35 mouse cellular contexts compared by ENCODE assay signal in genomic region chr5:99884035-99884434, GRCm38 (mm10). TPM values are rescaled to one million over a fixed set of nuclear protein-coding genes. Genes with fewer than 3 reads are reported as not detected.
A peak's percentile ranks its signal among the peaks of the same experiment; 100 is the strongest.
DNase-seq lines count a peak whose midpoint lies in the region; ATAC-seq and TF ChIP-seq lines count a peak whose summit lies in the region.
"Had no signal": no experiment of that assay in that cellular context is flagged by ENCODE, and none has a peak within 500 bp of the region (broad histone marks: within the 10 kb centered on the region; RNA-seq: fewer than 3 reads in every experiment).

No protein-coding gene starts in this region.

- H3K9me3 ChIP-seq in MEL (replicated peaks; ENCODE audit: insufficient read depth, low read length) = no peaks in the 10 kb centered on the region
- H3K9me3 ChIP-seq: embryonic facial prominence, embryonic 10.5 days; embryonic facial prominence, embryonic 15.5 days; forebrain, embryonic 13.5 days; hindbrain, embryonic 12.5 days; kidney, embryonic 15.5 days; liver, embryonic 13.5 days; neural tube, embryonic 13.5 days had no signal

- no peaks in the 10 kb centered on the region for H3K79me2 ChIP-seq in MEL (ENCODE audit: control insufficient read depth, insufficient read depth, low read length, poor library complexity)

- H3K4me3 ChIP-seq in MEL (ENCODE audit: control insufficient read depth in 1 of 2, insufficient read depth in 1 of 2, low read depth in 2 of 2, low read length in 2 of 2) = no peak overlapping the region
- H3K4me3 ChIP-seq: embryonic facial prominence, embryonic 10.5 days; embryonic facial prominence, embryonic 15.5 days; forebrain, embryonic 13.5 days; hindbrain, embryonic 12.5 days; kidney, embryonic 15.5 days; left cerebral cortex, adult 2 months; liver, embryonic 13.5 days; neural tube, embryonic 13.5 days had no signal

- H3K27ac ChIP-seq in MEL (ENCODE audit: control insufficient read depth, low read depth, low read length) = no peak overlapping the region
- H3K27ac ChIP-seq: embryonic facial prominence, embryonic 10.5 days; embryonic facial prominence, embryonic 15.5 days; forebrain, embryonic 13.5 days; hindbrain, embryonic 12.5 days; hindbrain, postnatal 0 days; kidney, embryonic 15.5 days; left cerebral cortex, adult 2 months; liver, embryonic 13.5 days; neural tube, embryonic 13.5 days; stomach, postnatal 0 days had no signal

- no peak for ATAC-seq in megakaryocyte-erythroid progenitor cell, adult 5-6 weeks (replicated peaks; ENCODE audit: low FRiP score, low TSS enrichment, poor library complexity, severe bottlenecking)
- no peak for ATAC-seq in inflammation-experienced regulatory T-cells, adult 6 months
- ATAC-seq: activated CD4-positive, CD25-positive, alpha-beta regulatory T cell, adult 4 months; forebrain, embryonic 13.5 days; hindbrain, postnatal 0 days; midbrain, embryonic 16.5 days had no signal

- no peak for TF ChIP-seq CTCF in MEL (IDR thresholded peaks at IDR 0.05 in 2 of 3, conservative IDR thresholded peaks at IDR 0.05 in 1 of 3; ENCODE audit: control insufficient read depth in 1 of 3, insufficient read depth in 1 of 3, low read depth in 2 of 3, low read length in 3 of 3, poor library complexity in 1 of 3, severe bottlenecking in 1 of 3)

- no peaks in the 10 kb centered on the region; a peak in 1 of 4 replicates for H3K27me3 ChIP-seq in MEL (ENCODE audit: control insufficient read depth in 1 of 2, insufficient read depth in 2 of 2, low read length in 2 of 2)
- H3K27me3 ChIP-seq: embryonic facial prominence, embryonic 15.5 days; forebrain, embryonic 13.5 days; hindbrain, embryonic 12.5 days; kidney, embryonic 15.5 days; liver, embryonic 13.5 days; neural tube, embryonic 13.5 days had no signal

- TF ChIP-seq POLR2A in MEL (IDR thresholded peaks at IDR 0.05; ENCODE audit: control insufficient read depth in 1 of 2, insufficient read depth in 1 of 2, low read depth in 1 of 2, low read length in 2 of 2, poor library complexity in 1 of 2) = no peak

- no peaks in the 10 kb centered on the region for H3K4me1 ChIP-seq in MEL (ENCODE audit: control insufficient read depth in 1 of 2, insufficient read depth in 2 of 2, low read length in 2 of 2)
- H3K4me1 ChIP-seq: embryonic facial prominence, embryonic 10.5 days; embryonic facial prominence, embryonic 15.5 days; forebrain, embryonic 13.5 days; hindbrain, embryonic 12.5 days; kidney, embryonic 15.5 days; liver, embryonic 13.5 days; neural tube, embryonic 13.5 days had no signal

- TF ChIP-seq RAD21 in MEL (IDR thresholded peaks at IDR 0.05; ENCODE audit: low read depth, low read length) = no peak

- no peak overlapping the region for H3K9ac ChIP-seq in MEL (ENCODE audit: control insufficient read depth, low read depth, low read length, poor library complexity, severe bottlenecking)
- H3K9ac ChIP-seq: embryonic facial prominence, embryonic 15.5 days; forebrain, embryonic 13.5 days; hindbrain, embryonic 12.5 days; kidney, embryonic 15.5 days; liver, embryonic 13.5 days; neural tube, embryonic 13.5 days had no signal

- no peak for TF ChIP-seq EP300 in MEL (IDR thresholded peaks at IDR 0.05; ENCODE audit: low read depth in 1 of 2, low read length in 2 of 2)

- H3K36me3 ChIP-seq in MEL (ENCODE audit: control insufficient read depth in 1 of 2, insufficient read depth in 2 of 2, low read length in 2 of 2) = no peaks in the 10 kb centered on the region
- H3K36me3 ChIP-seq: embryonic facial prominence, embryonic 10.5 days; embryonic facial prominence, embryonic 15.5 days; G1E; hindbrain, embryonic 12.5 days; kidney, embryonic 15.5 days; liver, embryonic 13.5 days; neural tube, embryonic 13.5 days had no signal

- DNase-seq in embryo, embryonic 9.5 days (ENCODE audit: extremely low spot score) = peak; percentile 24
- no peak for DNase-seq in embryo, embryonic 10 days (ENCODE audit: low spot score)
- peak; percentile 28 to 44 for DNase-seq in kidney, postnatal 4 days
- no peak for DNase-seq in kidney, adult 18-20 months
- peak; percentile 8 for DNase-seq in 3T3-L1 (ENCODE audit: low read depth, low spot score)
- DNase-seq in MEL (ENCODE audit: low read depth, low spot score) = peak; percentile 8
- DNase-seq: adrenal gland, adult 2 months; cerebellum, adult 8-10 months; cerebellum, postnatal 25 days; gastrocnemius, postnatal 10 days; heart, postnatal 14 days; kidney, adult 11 months; liver, embryonic 13.5 days; lung, adult 2 months; lung, postnatal 14 days; right cerebral cortex, postnatal 4 days; thymus, postnatal 4 days had no signal

TF ChIP-seq in MEL, 35 proteins besides CTCF, POLR2A, EP300 and RAD21:
- TF ChIP-seq MAX (IDR thresholded peaks at IDR 0.05; ENCODE audit: low read length) = no peak
- no peak for TF ChIP-seq UBTF (IDR thresholded peaks at IDR 0.05; ENCODE audit: borderline replicate concordance, insufficient read depth, low read depth, low read length)
- no peak for TF ChIP-seq SMC3 (IDR thresholded peaks at IDR 0.05; ENCODE audit: low read depth, low read length)
- no peak for TF ChIP-seq JUND (IDR thresholded peaks at IDR 0.05; ENCODE audit: low read depth, low read length)
- TF ChIP-seq TAL1 (IDR thresholded peaks at IDR 0.05; ENCODE audit: low read length) = no peak
- no peak for TF ChIP-seq MYC (IDR thresholded peaks at IDR 0.05; ENCODE audit: low read depth, low read length)
- TF ChIP-seq ZKSCAN1 (IDR thresholded peaks at IDR 0.05; ENCODE audit: low read depth, low read length) = no peak
- no peak for TF ChIP-seq POLR2AphosphoS2 (IDR thresholded peaks at IDR 0.05; ENCODE audit: low read length)
- TF ChIP-seq SIN3A (IDR thresholded peaks at IDR 0.05; ENCODE audit: low read length) = no peak
- TF ChIP-seq TBP (IDR thresholded peaks at IDR 0.05; ENCODE audit: low read depth, low read length) = no peak
- no peak for TF ChIP-seq CHD1 (IDR thresholded peaks at IDR 0.05; ENCODE audit: low read depth, low read length)
- no peak for TF ChIP-seq RCOR1 (IDR thresholded peaks at IDR 0.05; ENCODE audit: low read depth, low read length)
- no peak for TF ChIP-seq GATA1 (IDR thresholded peaks at IDR 0.05; ENCODE audit: low read depth, low read length)
- no peak for TF ChIP-seq MAFK (IDR thresholded peaks at IDR 0.05; ENCODE audit: borderline replicate concordance, low read depth, low read length)
- TF ChIP-seq CHD2 (IDR thresholded peaks at IDR 0.05; ENCODE audit: low read length) = no peak

RNA-seq across cellular contexts. Expression of gene Vamp9, which starts 22.0 kb away (rescaled TPM):
- not detected in 2 replicates for total RNA-seq in MEL (2012; rRNA removed)
- not detected for polyA plus RNA-seq in MEL (2012; ENCODE audit: insufficient read depth in 1 of 2, insufficient read length in 2 of 2, low read depth in 1 of 2, low replicate concordance in 2 of 2, missing spikeins in 1 of 2)
- not detected in 2 replicates for total RNA-seq in megakaryocyte-erythroid progenitor cell, adult 5-6 weeks (2014; fragmentation: Nextera tagmentation)
- not detected in 2 replicates for total RNA-seq in megakaryocyte-erythroid progenitor cell, adult 5-6 weeks (2017)
- not detected for polyA plus RNA-seq in inflammation-experienced regulatory T-cells, adult 6 months (2017; shearing (Covaris generic))
- total RNA-seq: G1E; heart, adult 8-10 months; heart, postnatal 14 days; megakaryocyte progenitor cell, adult 5-6 weeks had no signal
- polyA plus RNA-seq: activated CD4-positive, CD25-positive, alpha-beta regulatory T cell, adult 4 months; embryonic facial prominence, embryonic 10.5 days; G1E; hindbrain, embryonic 12.5 days; kidney, embryonic 15.5 days; liver, embryonic 13.5 days; lung, adult 2 months; midbrain, embryonic 11.5 days; spleen, adult 2 months had no signal

Comparison
In these comparisons a context has a peak if more than half of its experiments do, and no peak if none do; other contexts are left out.
1. DNase-seq: peak in embryo, embryonic 9.5 days (single experiment), kidney, postnatal 4 days (2 of 2), 3T3-L1 (single experiment) and MEL (single experiment); none in embryo, embryonic 10 days (single experiment) and kidney, adult 18-20 months (single experiment).